Mouse (Mus musculus) bone marrow, adult 2 months (tissue): ENCODE data around the gene Ccdc36. TPM values are rescaled to one million over a fixed set of nuclear protein-coding genes. Genes with fewer than 3 reads are reported as not detected.

Source experiments
- H3K27ac ChIP-seq: fragments of 200-500 bp; 2 replicates; pipeline ENCODE4 v1.5.1; 2012; ENCODE audit warnings: low read depth, mild to moderate bottlenecking, control low read depth, inconsistent platforms, low read length; ENCODE audit not compliant: control insufficient read depth, poor library complexity, insufficient read depth
- H3K4me1 ChIP-seq: fragments of 200-500 bp; 2 replicates; pipeline ENCODE4 v1.6.1; 2011; ENCODE audit warnings: low read length; ENCODE audit not compliant: control insufficient read depth, insufficient read depth
- H3K4me3 ChIP-seq: fragments of 200-500 bp; replicated peaks from 2 replicates; pipeline ENCODE3; 2011; ENCODE audit warnings: mild to moderate bottlenecking, low read depth, low read length, control low read depth; ENCODE audit not compliant: control insufficient read depth
- CTCF ChIP-seq: fragments of 200-500 bp; IDR thresholded peaks from 2 replicates; pipeline ENCODE4 v1.5.1; 2011; ENCODE audit warnings: low read length, control low read depth; ENCODE audit not compliant: control insufficient read depth, insufficient read depth
- POLR2A ChIP-seq: fragments of 200-500 bp; IDR thresholded peaks from 2 replicates; pipeline ENCODE4 v1.6.1; 2011; ENCODE audit warnings: low read depth, mild to moderate bottlenecking, control low read depth, low read length, borderline replicate concordance; ENCODE audit not compliant: control insufficient read depth
- WGBS: fragments of 180-500 bp; shearing (Covaris S2); methylation state at CpG from one replicate; pipeline ENCODE4 v1.1.7; 2018; 5-methylcytosine and 5-hydroxymethylcytosine counted together
- polyA plus RNA-seq: library from polyadenylated mRNA; stranded (reverse); fragments of >200 nt; gene quantifications from 2 replicates; pipeline ENCODE4 v1.2.4, GENCODE M21; 2011; ENCODE audit warnings: low replicate concordance; ENCODE audit not compliant: missing spikeins, insufficient read depth, insufficient read length

Ccdc36 gene
- polyA plus RNA-seq = 0.34 and 0.87 TPM in 2 replicates

DNA sequence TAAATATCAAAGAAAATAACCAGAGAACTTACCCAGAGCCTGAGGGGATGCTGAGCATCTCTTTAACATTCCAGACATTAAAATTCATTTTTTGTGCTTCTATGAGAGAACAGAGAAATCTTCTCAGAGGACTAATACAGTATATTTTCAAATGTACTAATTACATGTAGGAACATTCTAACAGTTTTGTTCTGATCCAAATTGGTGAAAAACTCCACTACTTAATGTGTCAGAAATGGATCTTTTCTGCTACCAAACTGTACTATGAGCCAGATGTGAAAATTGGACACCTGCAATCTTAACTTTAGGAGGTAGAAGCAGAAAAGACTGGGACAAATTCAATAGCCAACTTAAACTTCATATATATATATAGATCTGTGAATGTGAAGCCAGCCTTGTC lies at the start of gene Ccdc36:
Gene Ccdc36 (minus strand): TSS at position 101 of the 400 bp plus-strand sequence.
- H3K4me1 ChIP-seq = no peaks in the 10 kb centered on the region
- H3K27ac ChIP-seq = no peak within 1 kb of the TSS
- TF ChIP-seq CTCF (no peak), POLR2A (no peak)
- no peak within 1 kb of the TSS for H3K4me3 ChIP-seq

DNA sequence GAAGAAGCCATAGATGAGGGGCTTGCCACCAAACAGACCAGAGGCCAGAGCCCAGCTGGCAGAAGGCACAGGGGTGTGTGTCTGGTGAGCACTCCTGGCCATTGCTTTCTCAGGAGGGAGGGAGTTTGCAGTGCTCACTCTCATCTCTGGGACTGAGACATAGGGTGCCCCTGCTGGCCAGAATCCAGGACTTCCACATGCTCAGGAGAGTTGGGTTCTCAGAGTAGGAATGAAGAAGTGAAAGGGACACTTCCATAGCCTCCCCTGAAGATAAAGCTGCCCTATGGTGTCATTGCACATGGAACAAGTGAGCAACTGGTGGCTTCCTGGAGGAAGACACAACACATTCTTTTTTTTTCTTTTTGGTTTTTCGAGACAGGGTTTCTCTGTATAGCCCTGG lies 46.2 kb upstream of the Ccdc36 start:
- no peaks in the 10 kb centered on the region for H3K4me1 ChIP-seq
- WGBS = 33% methylated on average over 1 of the region's 1 CpGs
- H3K4me3 ChIP-seq = no peak overlapping the region
- TF ChIP-seq CTCF = no peak
- no peak for TF ChIP-seq POLR2A
- no peak overlapping the region for H3K27ac ChIP-seq

DNA sequence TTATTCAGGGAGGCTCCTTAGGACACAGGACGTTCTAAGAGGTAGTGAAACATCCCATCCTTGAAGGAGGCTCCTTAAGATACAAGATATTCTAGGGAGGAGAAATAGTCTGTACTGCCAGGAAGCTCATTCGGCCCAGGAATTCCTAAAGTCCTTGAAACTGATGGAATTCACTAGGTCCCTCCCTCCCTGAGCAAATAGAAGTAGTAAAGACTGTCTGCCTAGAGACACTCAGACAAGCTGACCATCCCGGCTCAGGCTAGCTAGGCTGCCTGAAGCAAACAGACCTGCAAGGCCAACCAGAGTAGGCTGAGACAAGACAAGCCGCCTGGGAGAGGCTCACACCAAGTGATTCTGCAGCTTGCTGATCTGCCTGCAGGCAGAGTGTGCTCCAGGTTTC lies 41.6 kb upstream of the Ccdc36 start:
- no peaks in the 10 kb centered on the region for H3K4me1 ChIP-seq
- no peak overlapping the region for H3K27ac ChIP-seq
- 80% methylated on average over 4 of the region's 4 CpGs for WGBS
- H3K4me3 ChIP-seq = no peak overlapping the region
- TF ChIP-seq CTCF (no peak), POLR2A (no peak)

GRCm38 (mm10) chr9:108469430-108469829 lies 41.1 kb upstream of the Ccdc36 start:
- H3K27ac ChIP-seq = no peak overlapping the region
- H3K4me1 ChIP-seq = no peaks in the 10 kb centered on the region
- no peak for TF ChIP-seq POLR2A
- no peak for TF ChIP-seq CTCF
- no peak overlapping the region for H3K4me3 ChIP-seq
- 83% methylated on average over 5 of the region's 5 CpGs for WGBS

DNA sequence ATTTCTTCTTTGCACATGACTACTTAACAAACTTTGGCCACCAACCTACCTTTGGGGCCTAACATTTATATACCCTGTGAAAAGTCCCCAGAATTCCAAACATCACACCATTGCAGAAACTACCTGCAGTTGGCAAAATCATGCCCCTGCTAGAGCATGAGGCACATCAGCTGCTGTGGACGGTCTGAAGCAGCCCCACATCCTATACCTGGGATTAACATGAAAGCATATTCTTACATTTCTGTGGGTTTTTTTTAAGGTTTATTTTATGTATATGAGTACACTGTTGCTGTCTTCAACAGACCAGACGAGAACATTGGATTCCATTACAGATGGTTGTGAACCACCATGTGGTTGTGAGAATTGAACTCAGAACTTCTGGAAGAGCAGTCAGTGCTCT lies 37.9 kb upstream of the Ccdc36 start:
- no peak overlapping the region for H3K27ac ChIP-seq
- 90% methylated on average over 2 of the region's 2 CpGs for WGBS
- no peak for TF ChIP-seq POLR2A
- TF ChIP-seq CTCF = no peak
- H3K4me1 ChIP-seq = peaks cover 2% of the 10 kb centered on the region
- no peak overlapping the region for H3K4me3 ChIP-seq

GRCm38 (mm10) chr9:108463713-108464112 lies 35.4 kb upstream of the Ccdc36 start:
- 95% methylated on average over 9 of the region's 9 CpGs for WGBS
- TF ChIP-seq POLR2A (no peak), CTCF (no peak)
- Histone ChIP-seq H3K4me1 (peaks cover 2% of the 10 kb centered on the region), H3K4me3 (no peak overlapping the region), H3K27ac (no peak overlapping the region)

- WGBS = 84% methylated on average over 10 of the region's 10 CpGs
- no peak for TF ChIP-seq POLR2A
- TF ChIP-seq CTCF = no peak
- Histone ChIP-seq H3K27ac (no peak overlapping the region), H3K4me3 (no peak overlapping the region), H3K4me1 (peaks cover 2% of the 10 kb centered on the region)
These were observed 33.9 kb upstream of the Ccdc36 start for GRCm38 (mm10) chr9:108462192-108462591.

DNA sequence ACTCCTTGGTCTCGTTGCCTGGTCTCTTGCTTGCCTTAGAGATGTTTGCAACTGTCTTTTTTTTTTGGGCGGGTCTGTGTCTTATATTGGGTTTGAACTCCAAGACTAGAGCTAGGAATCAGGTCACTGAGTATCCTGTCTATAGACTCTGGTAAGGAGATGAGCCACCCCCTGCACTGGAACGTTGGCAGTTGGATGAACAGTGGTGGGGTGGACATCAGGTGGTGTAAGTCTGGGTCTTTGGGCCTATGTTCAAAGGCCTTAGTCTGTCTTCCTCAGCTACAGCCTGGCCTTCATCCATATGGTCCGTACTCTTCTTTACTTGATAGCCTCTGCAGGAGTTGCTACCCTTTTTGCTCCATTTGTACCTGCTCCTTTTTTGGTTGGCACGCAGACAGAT lies 33.4 kb upstream of the Ccdc36 start:
- no peak for TF ChIP-seq POLR2A
- TF ChIP-seq CTCF = no peak
- WGBS = 89% methylated on average over 5 of the region's 5 CpGs
- Histone ChIP-seq H3K27ac (no peak overlapping the region), H3K4me1 (peaks cover 2% of the 10 kb centered on the region), H3K4me3 (peak overlapping the region; percentile 26)

DNA sequence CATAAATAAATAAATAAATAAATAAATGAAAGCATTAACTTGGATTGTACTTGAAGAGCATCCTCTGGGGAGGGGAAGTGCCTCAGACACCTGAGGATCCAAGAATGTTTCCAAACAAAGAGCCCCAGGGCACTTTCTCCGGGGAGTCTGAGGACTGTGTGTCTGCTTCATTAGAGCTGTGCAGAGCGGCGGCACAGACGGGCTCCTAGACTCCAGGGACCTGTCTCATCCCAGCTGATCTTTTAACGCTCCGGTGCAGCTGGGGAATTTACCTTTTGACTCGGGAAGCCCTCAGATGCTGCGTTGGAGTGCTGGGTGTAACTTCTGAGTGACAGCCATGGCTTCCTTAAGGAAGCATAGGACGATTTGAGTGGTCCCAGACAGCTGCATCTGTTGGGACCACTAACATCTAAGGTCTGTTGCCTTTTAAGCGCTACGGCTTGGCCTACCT lies 32.9 kb upstream of the Ccdc36 start, which contains the start of gene Klhdc8b:
Gene Klhdc8b (minus strand): TSS at position 401 of the 451 bp plus-strand sequence.
- Histone ChIP-seq H3K27ac (peak within 1 kb of the TSS; percentile 55), H3K4me3 (peak within 1 kb of the TSS; percentile 76), H3K4me1 (peaks cover 2% of the 10 kb centered on the region)
- 35% methylated on average over 11 of the region's 11 CpGs for WGBS
- TF ChIP-seq POLR2A (no peak), CTCF (no peak)
